Mouse (Mus musculus) WW6 (cell line): Measurements from ENCODE around the gene Kcnk3.

Experiments used
- DNase-seq: peaks from one replicate; pipeline ENCODE4 v3.0.0-alpha.2; 2013; ENCODE audit warnings: low read depth, low spot score

Gene Kcnk3

GRCm38 (mm10) chr5:30670091-30670490, 82.1 kb downstream of the Kcnk3 start:
- no peak for DNase-seq

GRCm38 (mm10) chr5:30674001-30674400, 86.0 kb downstream of the Kcnk3 start:
- no peak for DNase-seq
